Mouse (Mus musculus): ENCODE results near the gene Golt1a.

Golt1a gene

DNA sequence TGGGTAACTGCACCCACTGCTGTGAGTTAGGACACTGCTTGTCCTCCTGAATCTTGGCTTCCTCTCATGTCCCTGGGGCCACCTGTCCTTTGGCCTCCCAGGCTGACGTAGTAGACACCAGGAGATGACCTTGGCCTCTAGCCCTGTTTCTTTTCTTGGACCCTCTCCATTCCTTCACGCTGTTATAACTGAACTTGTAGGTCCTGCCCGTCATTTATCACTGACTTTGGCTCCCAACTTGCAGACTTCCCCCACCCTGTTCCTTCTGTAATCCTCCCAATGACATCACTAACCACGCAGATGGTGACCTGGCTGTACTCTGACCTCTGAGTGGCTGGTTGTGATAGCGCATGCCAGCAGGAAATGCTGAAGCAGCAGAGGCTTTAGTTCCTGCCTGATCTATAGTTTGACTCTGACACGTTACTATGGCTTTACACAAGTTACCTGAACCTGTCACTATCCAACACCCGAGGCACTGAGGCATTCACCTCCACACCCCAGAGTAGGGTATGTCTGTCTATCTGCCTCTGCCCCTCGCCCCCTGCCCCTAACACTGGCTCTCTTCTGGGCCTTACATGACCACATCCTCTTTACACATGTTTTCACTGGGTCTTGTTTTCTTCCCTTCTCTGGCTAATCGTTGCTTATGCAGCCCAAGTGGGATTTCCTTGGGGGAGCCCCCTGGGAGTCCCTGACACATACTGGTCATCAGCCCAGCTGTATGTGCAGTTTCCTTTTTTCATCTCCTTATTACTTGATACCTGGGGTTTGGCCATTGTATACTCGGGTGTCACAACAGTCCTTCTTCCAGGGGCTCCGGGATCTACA lies 38.3 kb downstream of the Golt1a start:
- no peak for DNase-seq (ENCODE audit: low spot score in 2 of 2)

DNA sequence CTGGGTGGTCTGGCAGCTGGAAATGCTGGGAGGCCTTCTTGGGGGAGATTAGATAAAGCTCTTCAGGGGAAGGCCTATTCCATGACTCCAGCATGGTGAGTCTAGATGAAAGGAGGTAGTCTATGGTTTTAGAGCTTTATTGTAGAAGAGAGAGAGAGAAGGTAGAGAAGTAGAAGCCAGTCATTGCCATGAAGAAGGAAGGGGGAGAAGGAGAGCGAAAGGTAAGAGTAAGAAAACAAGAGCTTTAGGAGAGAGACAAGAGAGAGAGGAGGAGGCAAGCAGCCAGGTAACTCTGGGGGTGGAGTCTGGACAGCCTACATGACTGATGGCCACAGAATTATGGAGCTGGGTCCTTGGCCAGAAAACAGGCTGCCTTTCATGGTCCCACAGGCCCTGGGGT lies 40.6 kb downstream of the Golt1a start, which contains the start of gene Ren1:
Gene Ren1, plus strand, starts transcription at position 301 of the 400 bp plus-strand sequence.
- no peak for DNase-seq (ENCODE audit: low spot score in 2 of 2)

DNA sequence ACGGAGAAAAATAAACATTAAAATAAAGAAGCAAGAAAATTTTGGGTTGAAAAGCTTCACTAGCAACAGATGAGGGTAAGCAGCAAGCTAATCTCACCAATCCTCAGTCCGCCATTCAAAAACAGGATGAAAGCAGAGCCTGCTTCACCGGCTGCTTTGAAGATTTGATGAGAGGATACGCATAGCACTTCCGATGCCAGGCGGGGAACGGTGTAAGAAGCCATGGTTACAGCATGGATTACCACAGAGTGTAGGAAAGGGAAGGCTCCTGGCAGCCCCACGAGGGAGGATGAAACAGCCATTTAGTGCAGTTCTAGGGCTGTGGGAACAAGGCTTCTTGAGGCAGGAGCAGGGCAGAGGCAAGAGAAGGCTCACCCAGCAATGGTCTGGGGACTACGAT lies 42.2 kb downstream of the Golt1a start:
- no peak for DNase-seq (ENCODE audit: low spot score in 2 of 2)

DNA sequence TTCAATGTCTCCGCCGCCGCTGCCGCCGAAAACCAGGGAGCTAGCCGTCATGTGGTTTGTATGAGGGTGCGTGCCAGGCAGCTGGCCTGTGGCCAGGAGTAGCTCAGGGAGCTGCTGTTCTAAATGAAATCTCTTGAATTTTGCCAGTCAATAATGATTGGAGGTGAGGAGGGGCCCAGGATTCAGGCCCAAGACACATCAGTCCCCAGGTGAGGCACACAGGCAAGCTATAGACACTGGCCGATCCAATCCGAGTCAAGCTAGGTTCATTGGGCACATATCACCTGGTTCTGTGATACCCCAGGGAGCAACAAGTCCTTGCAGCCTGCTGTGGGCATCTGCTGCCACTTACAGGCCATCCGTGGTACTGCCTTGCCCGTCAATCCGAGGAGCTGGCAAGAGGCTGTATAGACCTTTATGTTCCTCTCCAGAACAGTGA lies 43.8 kb downstream of the Golt1a start:
- DNase-seq (ENCODE audit: low spot score in 2 of 2): peak; percentile 68 to 81

DNA sequence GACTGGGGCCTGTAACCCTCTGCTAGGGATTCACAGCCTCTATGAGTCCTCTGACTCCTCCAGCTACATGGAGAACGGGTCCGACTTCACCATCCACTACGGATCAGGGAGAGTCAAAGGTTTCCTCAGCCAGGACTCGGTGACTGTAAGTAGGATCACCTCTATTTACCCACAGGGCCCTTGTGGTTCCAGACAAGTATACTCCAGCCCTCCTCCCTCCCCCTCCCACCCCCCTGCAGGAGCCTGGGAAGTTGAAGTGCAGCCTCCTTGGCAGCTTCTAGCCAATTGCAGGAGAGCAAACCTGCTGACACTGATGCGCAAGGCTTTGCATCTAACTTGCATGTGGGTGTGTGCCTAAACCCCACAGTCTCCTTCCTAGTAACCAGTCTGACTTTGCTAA lies 45.9 kb downstream of the Golt1a start:
- DNase-seq (ENCODE audit: low spot score in 2 of 2): no peak

DNA sequence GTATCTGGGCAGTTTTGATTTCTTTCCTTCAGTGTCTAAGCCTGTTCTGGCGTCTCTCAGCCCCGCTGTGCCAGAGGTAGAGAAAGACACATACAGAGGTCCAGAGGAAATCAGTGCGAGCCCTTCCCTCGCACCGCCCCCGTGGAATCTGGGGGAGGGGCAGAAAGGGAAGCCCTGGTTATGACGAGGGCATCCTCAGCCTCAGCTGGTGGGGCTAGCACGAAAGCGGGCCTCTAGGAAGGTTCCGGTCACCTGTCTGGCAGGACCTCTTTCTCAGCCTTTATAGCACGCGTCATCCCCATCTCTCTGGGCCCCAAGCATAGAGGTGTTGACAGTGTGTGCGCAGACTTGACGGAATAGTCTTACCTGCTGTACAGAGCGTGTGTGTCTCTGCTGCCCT lies 46.3 kb downstream of the Golt1a start:
- DNase-seq (ENCODE audit: low spot score in 2 of 2): no peak

DNA sequence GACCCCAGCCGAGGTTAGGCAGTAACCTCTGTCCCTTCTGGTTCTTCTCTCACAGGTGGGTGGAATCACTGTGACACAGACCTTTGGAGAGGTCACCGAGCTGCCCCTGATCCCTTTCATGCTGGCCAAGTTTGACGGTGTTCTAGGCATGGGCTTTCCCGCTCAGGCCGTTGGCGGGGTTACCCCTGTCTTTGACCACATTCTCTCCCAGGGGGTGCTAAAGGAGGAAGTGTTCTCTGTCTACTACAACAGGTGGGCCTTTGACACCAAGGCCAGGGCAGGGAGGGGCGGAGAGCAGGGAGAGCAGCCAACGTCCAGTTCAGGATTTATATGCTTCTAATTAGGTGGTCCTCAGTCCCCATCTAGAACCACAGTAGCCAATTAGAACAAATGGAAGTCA lies 46.7 kb downstream of the Golt1a start:
- DNase-seq (ENCODE audit: low spot score in 2 of 2): no peak

DNA sequence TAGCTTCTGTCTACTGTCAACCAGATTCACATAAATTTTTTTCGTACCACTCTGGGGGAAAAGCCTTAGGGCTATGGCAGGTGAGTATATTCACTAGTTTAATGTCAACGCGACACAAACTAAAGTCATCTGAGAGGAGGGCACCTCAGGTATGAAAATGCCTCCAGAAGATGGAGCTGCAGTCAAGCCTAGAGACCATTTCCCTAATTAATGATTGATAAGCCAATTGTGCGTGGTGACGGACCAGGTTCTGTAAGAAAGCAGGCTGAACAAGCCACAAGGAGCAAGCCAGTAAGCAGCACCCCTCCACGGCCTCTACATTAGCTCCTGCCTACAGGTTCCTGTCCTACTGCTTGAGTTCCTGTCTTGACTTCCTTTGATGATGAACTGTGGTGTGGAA lies 51.4 kb downstream of the Golt1a start:
- no peak for DNase-seq (ENCODE audit: low spot score in 2 of 2)

DNA sequence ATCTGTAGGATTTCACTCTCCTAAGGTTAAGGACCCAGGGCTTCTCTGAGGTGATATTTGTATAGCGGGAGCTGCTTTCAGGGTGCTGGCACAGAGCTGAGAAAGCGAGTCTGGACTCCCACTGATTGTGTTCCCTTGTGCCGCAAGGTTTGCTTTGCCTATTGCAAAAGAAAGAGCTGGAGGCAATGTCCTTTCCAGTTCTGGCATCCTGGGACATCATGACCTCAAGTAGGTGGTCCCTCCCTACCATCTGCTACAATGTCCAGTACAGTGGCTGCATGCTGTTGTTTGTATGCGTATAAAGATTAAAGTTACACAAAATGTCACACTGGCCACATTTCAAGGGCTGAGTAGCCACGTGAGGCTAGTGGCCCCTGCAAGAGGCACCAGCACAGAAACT lies 52.5 kb downstream of the Golt1a start:
- no peak for DNase-seq (ENCODE audit: low spot score in 2 of 2)

DNA sequence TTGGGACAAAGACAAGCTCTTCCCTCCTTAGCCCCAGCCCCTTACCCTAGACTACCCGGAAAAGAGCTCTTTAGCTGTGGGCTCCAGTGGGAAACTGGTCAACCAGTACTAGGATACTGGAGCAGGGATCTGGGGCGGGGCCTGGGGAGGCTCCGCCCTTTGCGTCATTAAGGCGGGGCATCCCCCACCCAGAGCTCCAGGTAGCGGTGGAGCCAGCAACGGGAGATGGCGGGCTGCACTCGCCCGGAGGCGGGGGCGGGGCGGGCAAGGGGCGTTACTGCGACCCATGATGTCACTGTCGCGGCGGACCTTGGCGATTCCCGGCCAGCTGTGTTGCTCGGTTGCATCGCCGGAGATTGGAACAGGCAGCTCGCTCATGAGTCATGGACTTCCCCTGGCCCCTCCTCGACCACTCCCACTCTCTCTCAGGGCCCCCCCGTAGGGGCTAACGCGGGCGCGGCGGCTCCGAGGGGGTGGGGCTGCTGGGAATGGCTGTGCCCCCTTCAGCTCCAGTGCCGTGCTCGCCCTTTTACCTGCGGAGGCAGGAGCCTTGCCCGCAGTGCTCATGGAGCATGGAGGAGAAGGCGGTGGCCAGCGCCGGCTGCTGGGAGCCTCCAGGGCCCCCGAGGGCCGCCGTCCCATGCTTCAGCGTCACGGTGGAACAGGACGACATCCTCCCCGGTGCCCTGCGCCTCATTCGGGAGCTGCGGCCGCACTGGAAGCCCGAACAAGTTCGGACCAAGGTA lies 53.8 kb downstream of the Golt1a start, which contains the start of gene Etnk2:
Gene Etnk2, plus strand, starts transcription at position 297 of the 746 bp plus-strand sequence.
- DNase-seq (ENCODE audit: low spot score in 2 of 2): peak; percentile 56 to 58

DNA sequence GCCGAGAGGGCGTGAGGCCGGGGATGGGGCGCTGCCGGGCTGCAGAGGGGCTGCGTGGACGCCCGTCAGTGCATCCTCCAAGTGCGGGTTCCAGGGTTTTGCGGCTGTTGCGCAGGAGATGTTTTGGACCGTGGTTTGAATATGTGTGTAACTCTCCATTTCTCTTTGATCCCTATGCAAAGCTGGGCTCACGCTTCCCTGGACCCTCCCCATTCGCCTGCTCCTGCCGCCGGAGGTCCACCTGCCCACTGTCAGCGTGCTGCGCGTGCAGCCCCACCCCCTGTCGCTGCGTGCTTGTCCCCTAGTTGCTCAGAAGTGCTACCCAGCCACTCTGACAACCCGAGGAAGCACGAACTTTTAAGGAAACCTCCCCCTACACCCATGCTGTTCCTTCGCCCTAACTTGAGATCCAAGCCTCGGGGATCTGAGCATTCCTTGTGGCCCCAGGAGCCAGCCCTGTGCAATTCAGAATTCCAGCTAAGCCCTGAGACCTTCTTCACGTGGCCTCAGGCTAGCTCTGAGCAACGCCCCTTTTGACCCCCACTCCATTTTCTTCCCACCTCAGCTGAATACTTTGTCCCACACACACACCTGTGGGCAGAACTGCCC lies 54.5 kb downstream of the Golt1a start:
- DNase-seq (ENCODE audit: low spot score in 2 of 2): no peak

DNA sequence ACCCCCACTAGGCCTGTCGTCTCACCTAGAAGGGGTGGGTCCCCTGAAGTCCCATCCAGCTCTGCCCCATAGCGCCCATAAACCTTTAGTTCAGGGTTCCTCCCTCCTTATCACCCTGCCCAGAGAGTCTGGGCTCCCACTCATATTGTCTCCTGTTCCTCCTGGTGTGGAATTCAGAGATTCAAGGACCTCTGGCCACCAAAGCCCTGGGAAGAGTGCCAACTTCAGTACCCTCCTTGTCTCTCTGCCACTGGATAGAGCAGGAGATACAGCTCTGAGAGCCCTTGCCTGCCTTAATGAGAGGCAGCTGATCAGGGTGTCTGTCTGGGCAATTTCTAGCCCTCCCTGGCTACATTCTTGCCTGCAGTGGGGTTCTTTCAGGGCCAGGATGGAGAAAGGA lies 55.3 kb downstream of the Golt1a start:
- DNase-seq (ENCODE audit: low spot score in 2 of 2): no peak

DNA sequence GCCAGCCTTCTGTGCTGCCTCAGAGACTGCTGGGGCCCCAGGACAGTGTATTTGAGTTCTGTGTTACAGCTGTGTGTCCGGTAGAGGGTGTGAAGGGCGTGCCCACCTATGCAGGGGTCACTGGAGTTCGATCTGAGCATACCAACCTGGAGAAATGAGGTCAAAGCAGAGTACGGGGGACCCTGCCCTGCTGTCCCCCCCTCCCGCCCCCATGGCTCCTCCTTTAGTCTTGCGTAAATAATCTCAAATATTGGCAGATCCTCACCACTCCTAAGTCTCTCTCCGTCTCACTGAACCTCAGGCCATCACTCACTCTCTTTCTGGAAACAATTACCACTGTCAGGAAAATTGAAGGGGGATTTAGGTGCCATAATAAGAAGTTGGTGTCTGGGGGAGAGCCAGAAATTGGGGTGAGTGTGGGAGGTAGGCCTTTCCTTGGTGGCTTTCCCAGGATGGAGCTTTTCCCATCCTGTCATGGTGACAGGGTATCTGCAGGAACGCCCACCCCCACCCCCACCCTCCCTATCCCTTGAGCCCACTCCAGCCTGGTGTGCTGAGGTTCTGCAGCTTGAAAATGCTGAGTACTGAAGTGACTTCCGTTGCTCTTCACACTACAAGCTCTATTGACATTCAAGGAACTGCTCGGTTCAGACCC lies 57.5 kb downstream of the Golt1a start:
- no peak for DNase-seq (ENCODE audit: low spot score in 2 of 2)

DNA sequence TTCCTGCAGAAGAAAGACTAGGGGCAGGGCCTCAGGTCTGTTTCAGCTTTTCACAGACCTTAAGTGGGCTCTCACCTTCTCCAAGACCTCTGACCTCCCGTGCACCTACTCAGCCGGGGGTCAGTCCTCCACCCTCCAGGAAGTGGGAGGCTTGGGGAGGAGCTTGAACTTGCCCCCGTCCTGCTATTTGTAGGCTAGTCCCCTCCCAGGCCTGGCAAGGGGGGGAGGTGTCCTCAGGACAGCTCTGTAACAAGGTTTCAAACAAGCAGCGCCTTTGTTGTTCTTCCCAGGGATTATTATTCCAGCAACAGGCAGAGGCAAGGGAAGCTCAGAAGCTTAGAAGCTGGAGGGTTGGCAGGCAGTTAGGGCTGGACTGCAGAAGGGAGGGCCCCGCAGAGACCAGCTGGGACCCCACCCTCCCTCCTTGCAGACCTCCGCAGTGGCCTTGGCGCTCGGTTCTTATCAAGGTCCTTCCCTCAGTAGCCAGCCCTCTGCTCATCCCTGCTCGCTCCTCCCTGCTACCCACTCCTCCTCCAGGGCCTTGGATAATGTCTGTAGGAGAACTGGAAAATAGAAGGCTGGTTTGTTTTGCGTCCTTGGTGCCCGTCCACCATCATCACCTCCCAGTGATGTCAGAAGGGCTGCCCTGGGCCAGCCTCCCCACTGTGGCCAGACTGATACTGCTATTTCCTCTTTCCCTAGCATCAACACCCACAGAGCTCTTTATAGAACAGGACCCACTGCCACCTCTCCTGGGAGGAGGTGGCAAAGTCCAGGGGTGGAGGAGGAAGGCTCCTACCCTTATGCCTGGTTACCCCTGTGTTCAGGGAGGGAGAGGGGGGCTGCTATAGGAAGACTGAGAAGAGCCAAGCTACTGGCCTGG lies 58.2 kb downstream of the Golt1a start:
- DNase-seq (ENCODE audit: low spot score in 2 of 2): no peak

DNA sequence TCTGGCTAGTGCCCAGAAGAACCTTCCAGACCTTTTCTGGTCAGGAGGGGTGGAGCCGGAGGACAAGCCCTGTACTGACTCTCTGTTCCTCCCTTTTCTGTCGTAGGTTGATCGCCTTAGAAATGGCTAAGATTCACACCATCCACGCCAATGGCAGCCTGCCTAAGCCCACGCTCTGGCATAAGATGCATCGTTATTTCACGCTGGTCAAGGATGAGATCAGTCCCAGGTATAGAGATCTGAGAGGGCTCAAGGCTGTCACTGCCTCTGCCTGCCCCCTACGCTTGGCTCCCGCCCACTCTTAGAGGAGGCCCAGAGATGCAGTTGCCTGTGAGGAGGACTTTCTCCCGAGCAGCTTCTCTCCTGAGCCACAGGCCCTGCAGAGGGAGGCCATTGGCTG lies 59.0 kb downstream of the Golt1a start:
- no peak for DNase-seq (ENCODE audit: low spot score in 2 of 2)

DNA sequence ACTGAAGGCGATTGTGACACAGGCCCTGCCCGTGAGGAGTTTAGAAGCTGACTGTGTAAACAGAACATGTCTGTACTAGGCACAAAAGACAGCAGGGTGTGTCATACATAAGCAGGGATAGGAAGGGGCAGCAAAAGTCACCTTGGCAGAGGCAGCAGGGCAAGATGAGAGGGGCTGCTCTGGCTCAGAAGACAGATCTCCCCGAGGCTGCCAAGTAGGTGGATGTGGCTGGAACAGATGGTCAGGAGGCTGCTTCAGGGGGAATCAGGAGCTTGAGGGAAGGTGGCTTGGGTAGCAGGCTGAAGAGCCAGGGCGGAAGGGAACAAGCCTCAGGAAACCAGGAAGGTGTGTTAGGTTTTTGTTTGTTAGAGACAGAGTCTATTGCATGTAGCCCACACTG lies 60.8 kb downstream of the Golt1a start:
- DNase-seq (ENCODE audit: low spot score in 2 of 2): no peak

DNA sequence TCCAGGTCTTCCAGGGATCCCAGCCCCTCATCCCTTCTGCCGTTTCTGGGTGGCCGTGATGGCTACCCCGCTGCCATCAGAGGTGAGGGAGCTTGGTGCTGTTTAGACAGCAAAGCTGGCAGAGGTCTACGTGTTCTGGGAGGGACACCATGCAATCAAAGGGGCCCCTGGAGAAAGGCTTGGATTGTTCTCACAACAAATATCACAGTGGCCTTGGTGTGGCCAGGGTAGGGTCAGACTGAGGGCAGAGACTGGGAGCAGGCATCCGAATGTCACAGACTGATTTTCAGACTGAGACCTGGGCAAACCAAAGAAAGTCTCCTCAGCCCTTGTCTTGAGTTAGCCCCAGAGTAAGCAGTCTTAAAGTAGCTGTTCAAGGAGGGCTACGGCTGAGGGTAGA lies 61.8 kb downstream of the Golt1a start:
- DNase-seq (ENCODE audit: low spot score in 2 of 2): no peak

DNA sequence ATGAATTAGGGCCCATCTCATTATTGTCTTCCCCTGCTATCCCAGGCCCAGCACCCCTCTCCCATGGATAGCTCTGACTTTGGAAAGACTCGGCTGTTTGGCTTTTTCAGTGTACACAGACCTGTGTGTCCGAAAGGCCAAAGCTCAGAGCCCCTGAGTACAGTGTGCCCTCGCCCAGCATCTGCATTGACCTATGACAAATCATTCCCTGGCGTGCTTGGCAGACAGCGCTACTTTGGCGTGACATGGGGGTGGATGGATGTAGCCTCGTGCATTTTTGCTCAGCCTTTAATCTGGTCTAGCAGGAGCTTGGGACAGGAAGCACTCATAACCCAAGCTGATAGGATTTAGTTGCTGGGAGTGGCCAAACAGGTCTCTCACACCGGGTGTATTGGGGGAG lies 62.5 kb downstream of the Golt1a start:
- no peak for DNase-seq (ENCODE audit: low spot score in 2 of 2)
